Mouse (Mus musculus) embryonic fibroblast, embryonic 13.5 days (primary cell): ENCODE measurements around the gene Ptpn5. TPM values are rescaled to one million over a fixed set of nuclear protein-coding genes. Genes with fewer than 3 reads are reported as not detected.

Experiments
- H3K27ac ChIP-seq: 2 replicates; pipeline ENCODE4 v1.5.1; 2012; ENCODE audit warnings: low read length, control low read depth, inconsistent platforms; ENCODE audit not compliant: insufficient read depth
- H3K4me1 ChIP-seq: 2 replicates; pipeline ENCODE4 v1.6.1; 2011; ENCODE audit warnings: low read length; ENCODE audit not compliant: control insufficient read depth, insufficient read depth
- H3K4me3 ChIP-seq: 2 replicates; pipeline ENCODE4 v1.5.1; 2011; ENCODE audit warnings: mild to moderate bottlenecking, control low read depth, low read length; ENCODE audit not compliant: insufficient read depth
- CTCF ChIP-seq: IDR thresholded peaks from 2 replicates; pipeline ENCODE4 v1.5.1; 2011; ENCODE audit warnings: mild to moderate bottlenecking, control low read depth, low read length, moderate library complexity, borderline replicate concordance; ENCODE audit not compliant: insufficient read depth
- POLR2A ChIP-seq: IDR thresholded peaks from 2 replicates; pipeline ENCODE4 v1.6.1; 2011; ENCODE audit warnings: low read depth, mild to moderate bottlenecking, control low read depth, low read length, moderate library complexity
- polyA plus RNA-seq: library from polyadenylated mRNA; stranded (reverse); fragments of >200 nt; gene quantifications from 2 replicates; pipeline ENCODE4 v1.2.4, GENCODE M21; 2011; ENCODE audit warnings: low read depth; ENCODE audit not compliant: missing spikeins, insufficient read length

The Ptpn5 gene
- polyA plus RNA-seq, 1 experiment, result not detected

DNA sequence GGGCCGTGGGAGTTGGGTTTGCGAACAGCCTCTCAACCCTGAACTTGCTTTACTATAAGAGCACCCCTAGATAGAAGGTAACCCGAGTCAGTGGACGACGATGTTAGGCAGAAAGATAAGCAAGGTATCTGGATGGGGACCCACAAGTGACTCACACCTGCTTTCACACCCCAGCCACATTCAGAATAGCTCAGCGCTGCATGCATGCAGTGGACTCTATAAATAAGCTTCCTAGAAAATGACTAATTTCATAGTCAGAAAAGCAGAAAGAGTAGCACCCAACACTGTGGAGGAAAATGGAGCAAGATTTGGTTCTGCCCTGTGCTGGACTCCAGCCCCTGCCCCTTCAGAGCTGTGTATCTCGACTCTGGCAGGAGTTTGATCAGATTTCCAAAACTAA lies 20.1 kb downstream of the Ptpn5 start:
- no peak overlapping the region for H3K4me3 ChIP-seq
- no peak for TF ChIP-seq POLR2A
- H3K4me1 ChIP-seq, result peaks cover 4% of the 10 kb centered on the region; the same call in 1 of the 2 replicates
- H3K27ac ChIP-seq, result peak overlapping the region; percentile 18; the same call in 1 of the 2 replicates

DNA sequence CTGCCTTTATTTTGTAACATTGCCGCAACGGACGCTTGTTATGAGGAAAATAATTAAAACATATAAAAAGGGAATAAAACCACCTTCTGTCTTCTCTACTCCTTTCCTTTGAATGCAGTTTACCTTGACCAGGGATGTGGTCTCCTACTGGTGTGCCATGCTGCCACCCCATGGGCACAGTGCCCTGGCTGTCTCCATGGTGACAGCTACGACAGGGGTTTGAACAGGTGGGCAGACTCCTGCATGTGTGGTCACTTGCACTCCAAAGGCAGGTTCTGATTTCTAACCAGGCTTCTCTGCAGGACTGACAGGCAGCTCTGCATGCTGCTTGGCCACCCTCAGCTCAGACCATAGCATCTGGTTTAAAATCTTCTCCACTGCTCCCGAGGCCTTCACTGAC lies 21.4 kb downstream of the Ptpn5 start:
- no peak overlapping the region for H3K4me3 ChIP-seq
- no peak overlapping the region for H3K27ac ChIP-seq
- no peak for TF ChIP-seq CTCF
- no peak for TF ChIP-seq POLR2A
- H3K4me1 ChIP-seq, result peaks cover 4% of the 10 kb centered on the region; the same call in 1 of the 2 replicates

DNA sequence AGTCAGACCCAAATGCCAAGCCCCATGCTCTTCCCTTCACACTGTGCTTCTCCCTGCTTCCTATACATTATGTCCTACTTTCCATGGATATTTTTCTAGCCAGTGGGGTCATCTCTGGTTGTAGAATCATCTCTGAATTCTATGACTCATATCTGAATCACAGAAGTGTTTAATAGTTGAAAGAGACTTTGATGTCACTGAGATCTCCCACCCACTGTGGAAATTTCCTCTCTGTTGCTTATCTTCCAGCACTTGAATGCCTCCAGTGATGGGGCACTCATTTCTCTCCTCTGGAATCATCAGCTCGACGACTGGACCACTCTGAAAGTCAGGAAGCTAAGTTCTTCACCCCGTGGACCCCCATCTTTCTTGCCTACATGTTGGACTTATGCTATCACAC lies 22.4 kb downstream of the Ptpn5 start:
- Histone ChIP-seq H3K4me3 (no peak overlapping the region), H3K27ac (peak overlapping the region; percentile 86), H3K4me1 (peaks cover 4% of the 10 kb centered on the region; the same call in 1 of the 2 replicates)
- no peak for TF ChIP-seq POLR2A
- TF ChIP-seq CTCF, result no peak

DNA sequence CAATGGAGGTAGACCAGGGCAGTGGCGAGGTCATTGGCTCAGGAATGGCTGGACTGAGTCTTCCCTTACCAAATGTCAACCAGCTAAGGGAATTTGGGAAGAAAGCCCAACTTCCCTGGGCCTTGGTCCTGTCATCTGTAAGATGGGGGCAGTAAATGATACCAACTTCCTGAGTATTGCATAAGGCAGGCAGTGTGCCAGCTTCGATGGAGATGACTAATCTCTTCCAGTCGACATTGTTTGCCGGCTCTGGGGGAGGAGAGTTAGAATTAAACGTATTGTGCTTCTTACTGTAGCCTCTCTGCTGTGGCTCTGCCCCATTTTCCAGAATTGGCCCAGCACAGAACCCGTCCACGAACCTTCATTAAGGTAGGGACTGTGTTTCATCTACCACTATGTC lies 23.0 kb downstream of the Ptpn5 start:
- Histone ChIP-seq H3K4me3 (no peak overlapping the region), H3K4me1 (peaks cover 4% of the 10 kb centered on the region; the same call in 1 of the 2 replicates)

DNA sequence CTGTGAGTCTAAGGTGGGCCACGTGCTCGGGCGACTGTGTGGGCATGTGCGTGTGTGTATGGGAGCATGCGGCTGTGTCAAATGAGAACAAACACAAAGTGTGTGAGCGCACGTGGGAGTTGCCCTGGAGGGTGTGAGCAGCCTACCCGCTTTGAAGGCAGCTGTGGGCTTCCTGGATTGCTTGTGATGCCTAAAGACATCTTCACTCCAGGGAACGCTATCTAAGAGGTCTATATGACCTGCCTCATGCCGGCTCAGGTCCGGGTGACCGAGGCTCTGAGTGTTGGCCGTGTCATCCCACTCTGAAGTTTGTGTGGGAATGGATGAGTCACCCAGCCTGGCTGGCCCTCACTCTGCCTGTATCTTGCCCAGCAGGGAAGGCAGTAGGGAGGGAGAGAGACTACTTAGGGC lies 24.7 kb downstream of the Ptpn5 start:
- TF ChIP-seq CTCF (no peak), POLR2A (no peak)
- Histone ChIP-seq H3K4me3 (no peak overlapping the region), H3K4me1 (peaks cover 4% of the 10 kb centered on the region), H3K27ac (no peak overlapping the region)

More for the DNA sequence above, 23.0 kb downstream of the Ptpn5 start:
- TF ChIP-seq POLR2A (no peak), CTCF (no peak)
- peak overlapping the region; percentile 86 for H3K27ac ChIP-seq

DNA sequence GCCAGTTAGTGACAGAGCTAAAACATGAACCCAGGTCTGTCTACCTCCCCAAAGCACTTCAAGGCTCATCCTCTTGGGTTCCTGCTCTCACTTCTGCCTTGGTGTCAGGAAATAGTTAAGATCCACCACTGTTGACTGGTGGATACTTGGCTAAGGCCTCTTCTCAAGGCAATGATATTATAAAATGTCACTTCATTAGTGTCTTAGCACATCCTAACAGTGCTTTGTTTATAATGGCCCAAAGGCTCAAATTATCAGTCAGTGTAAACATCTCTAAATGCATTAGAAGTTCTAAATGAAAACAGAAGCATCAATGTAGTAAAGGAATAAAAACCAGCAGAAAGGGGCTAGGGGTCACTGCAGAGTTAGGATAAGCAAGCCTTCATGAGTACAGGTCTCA lies 26.5 kb downstream of the Ptpn5 start:
- H3K27ac ChIP-seq, result no peak overlapping the region
- peaks cover 6% of the 10 kb centered on the region for H3K4me1 ChIP-seq
- no peak overlapping the region for H3K4me3 ChIP-seq
- no peak for TF ChIP-seq POLR2A
- no peak for TF ChIP-seq CTCF

DNA sequence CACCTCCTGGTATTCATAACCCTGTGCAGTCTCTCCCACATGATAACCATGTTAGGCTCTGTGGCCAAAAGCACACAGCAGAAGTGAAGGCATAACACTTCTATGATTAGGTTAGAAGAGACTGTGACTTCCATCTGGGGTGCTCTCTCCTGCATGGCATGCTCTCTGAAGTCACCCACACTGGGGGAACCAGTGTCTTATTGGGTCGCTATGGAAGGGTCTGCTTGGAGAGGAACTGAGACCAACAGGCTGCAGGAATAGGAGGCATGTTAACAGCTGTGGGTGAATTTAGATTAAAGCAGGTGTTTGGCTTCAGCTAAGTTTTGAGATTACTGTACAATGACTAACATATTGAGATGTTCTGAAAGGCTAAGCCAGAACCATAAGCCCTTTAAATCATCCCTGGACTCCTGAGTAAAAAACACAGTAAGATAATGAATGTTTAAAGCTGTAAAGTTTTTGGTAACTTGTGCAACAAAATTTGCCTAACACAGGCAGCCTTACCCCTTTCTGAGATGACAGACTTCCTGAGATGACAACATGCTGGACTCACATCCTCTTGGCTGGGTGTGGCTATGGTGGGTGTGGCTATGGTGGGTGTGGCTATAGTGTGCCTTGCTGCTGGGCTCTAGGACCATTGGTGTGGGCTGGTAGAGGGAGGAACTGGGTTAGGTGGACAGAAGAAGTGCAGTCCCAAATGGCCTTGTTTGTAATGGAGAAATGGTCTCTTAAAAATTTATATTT lies 29.6 kb downstream of the Ptpn5 start:
- Histone ChIP-seq H3K27ac (no peak overlapping the region), H3K4me1 (peaks cover 2% of the 10 kb centered on the region), H3K4me3 (no peak overlapping the region)
- TF ChIP-seq CTCF (no peak), POLR2A (no peak)

DNA sequence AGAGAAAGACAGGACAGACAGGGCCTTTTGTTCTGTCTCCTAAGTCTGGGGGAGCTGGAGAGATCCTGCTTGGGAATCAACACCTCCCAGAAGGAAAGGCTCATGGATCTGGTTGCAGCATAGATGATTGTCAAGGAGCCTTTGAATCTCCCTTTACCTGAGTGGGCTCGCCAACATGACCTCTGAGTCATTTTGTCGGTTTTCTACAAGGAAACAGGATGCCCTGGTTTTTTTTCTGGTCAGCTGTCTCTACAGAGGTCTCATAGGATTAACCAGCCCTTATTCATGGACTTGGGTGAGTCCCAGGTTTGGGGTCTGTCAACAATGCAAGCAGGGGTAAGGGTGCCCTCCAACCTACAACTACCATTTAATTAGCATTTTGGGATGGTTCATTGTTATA lies 30.5 kb downstream of the Ptpn5 start:
- Histone ChIP-seq H3K4me1 (peaks cover 2% of the 10 kb centered on the region), H3K27ac (no peak overlapping the region), H3K4me3 (no peak overlapping the region)
- TF ChIP-seq POLR2A (no peak), CTCF (no peak)

DNA sequence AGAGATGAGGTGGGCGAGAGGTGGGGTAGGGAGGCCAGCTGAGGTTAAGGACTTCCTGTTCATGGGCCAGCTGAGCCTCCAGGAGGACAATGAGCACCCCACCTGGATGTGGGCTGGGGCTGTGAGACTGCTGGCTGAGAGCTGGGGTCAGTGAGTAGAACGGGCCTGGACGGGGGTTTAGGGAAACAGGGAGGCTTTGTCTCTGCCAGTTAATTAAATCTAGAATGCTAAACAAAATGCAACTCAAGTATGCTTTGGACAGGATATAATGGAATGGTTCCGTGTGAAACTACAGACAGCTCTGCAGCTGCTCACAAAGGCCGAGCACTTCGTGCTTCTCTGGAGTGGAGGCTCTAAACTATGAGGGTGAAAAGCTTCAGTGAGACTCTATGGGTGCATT lies 32.9 kb downstream of the Ptpn5 start:
- Histone ChIP-seq H3K4me1 (peaks cover 2% of the 10 kb centered on the region), H3K4me3 (no peak overlapping the region), H3K27ac (no peak overlapping the region)
- no peak for TF ChIP-seq CTCF
- TF ChIP-seq POLR2A, result no peak

DNA sequence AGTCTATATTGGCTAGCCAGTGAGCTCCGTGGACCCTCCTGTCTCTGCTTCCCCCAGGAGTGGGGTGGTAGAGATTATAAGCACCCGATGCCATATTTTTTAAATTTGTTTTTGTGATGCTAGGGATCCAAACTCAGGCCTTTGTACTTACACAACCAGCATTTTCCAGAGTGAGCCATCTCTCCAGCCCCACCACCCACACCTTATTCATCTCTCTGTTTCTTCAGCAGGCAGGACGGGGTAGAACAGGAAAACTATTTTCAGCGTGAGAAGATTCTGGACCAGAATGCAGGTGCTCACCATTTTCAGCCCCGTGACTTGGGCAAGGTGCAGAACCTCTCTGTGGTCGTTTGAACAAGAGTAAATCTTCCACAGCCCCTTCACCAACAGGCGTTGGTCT lies 34.2 kb downstream of the Ptpn5 start:
- H3K27ac ChIP-seq, result no peak overlapping the region
- H3K4me3 ChIP-seq, result no peak overlapping the region
- peaks cover 2% of the 10 kb centered on the region for H3K4me1 ChIP-seq
- no peak for TF ChIP-seq POLR2A
- TF ChIP-seq CTCF, result no peak
